Mouse (Mus musculus) cerebellum, adult 18-20 months (tissue): Measurements from ENCODE around the gene Vps16.

Experiments
- DNase-seq, 2 experiments: peaks; one replicate each; pipeline ENCODE4 v3.0.0; 2021

Gene Vps16

DNA sequence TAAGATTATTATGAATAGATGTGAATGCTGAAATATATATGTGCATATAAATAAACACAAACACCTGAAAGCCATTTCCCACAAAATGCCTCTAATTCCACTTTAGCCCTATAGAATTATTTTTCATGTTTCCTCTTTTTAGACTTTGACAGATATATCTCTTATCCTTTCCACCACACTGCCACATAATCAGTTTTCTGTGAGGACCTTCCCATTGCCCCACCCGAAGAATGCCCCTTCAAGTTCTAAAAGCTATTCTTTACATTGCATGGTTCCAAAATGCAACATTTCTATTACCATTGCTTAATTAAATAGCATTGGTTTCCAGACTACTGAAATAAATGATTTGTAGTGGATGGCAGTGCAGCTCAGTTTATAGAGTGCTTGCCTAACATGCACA, 42.3 kb downstream of the Vps16 start:
- DNase-seq = no peak

DNA sequence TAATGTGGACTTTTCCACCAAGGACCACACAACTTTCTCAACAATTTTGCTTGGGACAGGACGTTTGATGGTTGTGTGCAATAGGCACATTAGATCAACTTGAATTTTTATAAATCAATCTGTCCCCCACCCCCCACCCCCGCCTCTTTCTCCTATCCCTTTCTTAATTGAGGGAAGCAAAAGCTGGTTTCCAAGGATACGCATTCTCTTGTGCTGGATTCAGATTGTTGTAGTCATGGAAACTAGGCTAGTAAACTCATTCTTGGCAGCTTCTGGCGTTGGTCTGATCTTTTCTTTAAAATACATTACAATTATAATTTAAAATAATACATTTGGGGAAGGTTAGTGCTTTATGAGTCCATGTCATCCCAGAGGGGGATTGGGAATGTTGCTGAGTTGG, 45.2 kb downstream of the Vps16 start:
- no peak for DNase-seq

- DNase-seq = no peak
Measured at GRCm38 (mm10) chr2:130469935-130470334, 45.8 kb downstream of the Vps16 start.

DNA sequence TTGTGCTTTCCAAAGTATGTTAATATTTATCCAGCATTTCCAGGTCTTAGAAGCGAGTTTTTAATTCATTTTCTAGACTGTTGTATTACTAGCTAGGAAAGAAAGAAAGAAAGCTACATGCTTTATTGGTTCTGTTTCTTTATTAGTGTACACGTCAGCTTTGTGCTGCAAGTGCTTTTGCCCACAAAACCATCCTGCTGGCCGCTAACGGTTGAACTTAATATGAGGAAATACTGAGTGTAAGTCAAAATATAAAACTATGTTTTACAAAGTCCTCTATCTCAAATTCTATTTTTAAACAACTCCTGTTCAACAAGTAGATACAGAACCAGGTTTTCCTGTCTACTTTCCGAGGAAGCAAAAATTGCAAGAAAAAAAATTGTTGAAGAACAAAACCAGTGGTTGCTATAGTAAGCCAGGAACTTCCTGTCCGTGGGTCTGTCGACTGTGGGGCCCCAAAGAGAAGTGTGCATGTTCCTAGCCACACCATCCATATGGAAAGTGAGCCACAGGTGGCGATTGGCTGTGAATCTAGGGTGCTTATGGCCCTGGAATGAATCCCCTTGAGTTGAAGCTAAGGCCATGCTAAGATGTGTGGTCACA, 48.9 kb downstream of the Vps16 start:
- DNase-seq = no peak

GRCm38 (mm10) chr2:130475764-130476163, 51.6 kb downstream of the Vps16 start:
- DNase-seq = no peak

DNA sequence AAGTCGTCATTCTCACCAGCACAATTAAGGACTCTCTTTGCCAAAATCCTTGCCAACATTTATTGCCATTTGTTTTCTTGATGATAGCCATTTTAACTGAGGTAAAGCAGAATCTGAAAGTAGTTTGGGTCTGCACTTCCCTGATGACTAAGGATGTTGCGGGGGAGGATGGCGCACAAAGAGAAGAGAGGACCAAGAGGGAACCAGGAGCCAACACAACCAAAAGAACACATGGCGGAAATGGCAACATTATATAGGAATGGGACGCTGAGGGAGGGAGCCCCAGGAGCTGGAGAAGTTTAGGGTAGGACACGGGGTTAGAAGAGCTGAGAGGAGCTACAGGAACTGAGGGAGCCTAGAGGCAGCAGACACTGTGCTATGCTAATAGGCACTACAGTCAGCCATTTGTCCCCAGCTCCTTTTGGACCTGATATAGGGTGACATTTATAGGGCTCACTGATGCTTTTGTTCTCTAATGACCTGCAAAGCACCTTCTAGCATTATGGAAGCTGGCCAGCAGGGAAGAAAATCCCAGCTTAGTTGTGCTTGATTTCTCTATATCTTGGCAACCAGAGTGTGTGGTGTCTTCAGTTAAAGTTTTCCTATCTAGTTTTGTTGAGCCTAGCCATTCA, 52.6 kb downstream of the Vps16 start:
- DNase-seq = no peak

DNA sequence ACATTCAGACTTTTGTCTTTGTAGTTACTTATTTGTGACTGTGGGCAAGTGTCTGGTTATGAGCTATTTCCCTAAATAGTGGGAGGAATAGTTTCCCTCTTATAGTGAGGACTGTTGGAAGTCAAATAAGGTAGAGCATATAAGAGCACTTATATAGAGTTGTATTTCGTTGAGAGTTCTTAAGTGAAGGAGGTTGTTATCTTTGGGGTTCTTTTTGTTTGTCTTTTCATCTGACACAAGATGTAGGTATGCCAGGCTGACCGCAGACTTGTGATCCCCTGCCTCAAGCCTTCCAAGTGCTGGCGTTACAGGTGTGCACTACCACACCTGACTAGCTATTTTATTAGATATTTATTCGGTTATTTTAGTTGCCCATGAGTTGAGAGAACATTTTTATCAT, 58.0 kb downstream of the Vps16 start:
- DNase-seq = no peak

GRCm38 (mm10) chr2:130482700-130483099, 58.6 kb downstream of the Vps16 start:
- no peak for DNase-seq

- DNase-seq = no peak
Measured at GRCm38 (mm10) chr2:130484206-130484605, 60.1 kb downstream of the Vps16 start.

DNA sequence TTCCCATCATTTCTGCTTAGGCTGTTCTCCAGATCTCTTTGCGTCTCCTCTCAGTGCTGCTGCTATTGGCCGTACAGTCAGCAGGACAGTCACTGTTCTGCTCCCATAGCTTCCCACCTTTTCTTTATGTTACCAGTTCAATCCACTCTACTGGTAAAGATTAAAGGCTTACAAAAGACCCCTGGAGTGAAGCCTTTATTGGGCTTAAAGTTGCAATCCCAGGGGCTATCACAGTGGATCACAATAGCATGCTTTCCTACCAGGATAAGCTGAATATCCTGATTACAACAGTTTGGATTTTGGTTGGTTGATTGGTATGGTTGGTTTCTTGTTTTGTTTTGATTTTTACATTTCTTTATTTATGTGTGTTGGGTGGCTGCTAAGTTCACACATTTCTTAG, 63.9 kb downstream of the Vps16 start:
- no peak for DNase-seq

GRCm38 (mm10) chr2:130488600-130488999, 64.5 kb downstream of the Vps16 start:
- DNase-seq = no peak

- no peak for DNase-seq
Measured at GRCm38 (mm10) chr2:130491162-130491561, 67.0 kb downstream of the Vps16 start.

GRCm38 (mm10) chr2:130491587-130491986, 67.4 kb downstream of the Vps16 start:
- peak in 1 of 2 experiments; percentile 20 for DNase-seq
